Mouse (Mus musculus) forelimb bud, embryonic 11.5 days (tissue): ENCODE results near the gene Dirc2.
A peak's percentile ranks its signal among the peaks of the same experiment; 100 is the strongest.

Experiments used
- DNase-seq: peaks from one replicate; pipeline ENCODE4 v3.0.0-alpha.2; 2012; ENCODE audit warnings: low read depth, low spot score

Dirc2 gene

GRCm38 (mm10) chr16:35686491-35686890, 82.7 kb downstream of the Dirc2 start:
- DNase-seq: no peak

- no peak for DNase-seq
Observed at GRCm38 (mm10) chr16:35685027-35685426, 84.1 kb downstream of the Dirc2 start.

- peak; percentile 35 for DNase-seq
Observed at GRCm38 (mm10) chr16:35681327-35682108, 87.6 kb downstream of the Dirc2 start.

- DNase-seq: no peak
Observed at GRCm38 (mm10) chr16:35678476-35678875, 90.7 kb downstream of the Dirc2 start.

GRCm38 (mm10) chr16:35677511-35678113, 91.5 kb downstream of the Dirc2 start:
- no peak for DNase-seq

GRCm38 (mm10) chr16:35664847-35665246, 104.3 kb downstream of the Dirc2 start:
- DNase-seq: no peak

GRCm38 (mm10) chr16:35663831-35664414, 105.2 kb downstream of the Dirc2 start:
- DNase-seq: no peak

GRCm38 (mm10) chr16:35660222-35660621, 108.9 kb downstream of the Dirc2 start:
- DNase-seq: no peak

GRCm38 (mm10) chr16:35653951-35654350, 115.2 kb downstream of the Dirc2 start:
- DNase-seq: no peak

GRCm38 (mm10) chr16:35652706-35653105, 116.5 kb downstream of the Dirc2 start:
- DNase-seq: no peak

GRCm38 (mm10) chr16:35652206-35652605, 117.0 kb downstream of the Dirc2 start:
- no peak for DNase-seq

- DNase-seq: no peak
Observed at GRCm38 (mm10) chr16:35648862-35649261, 120.3 kb downstream of the Dirc2 start.
